Mouse (Mus musculus): Measurements from ENCODE around the gene Trmt112.
A peak's percentile ranks its signal among the peaks of the same experiment; 100 is the strongest.

The Trmt112 gene

DNA sequence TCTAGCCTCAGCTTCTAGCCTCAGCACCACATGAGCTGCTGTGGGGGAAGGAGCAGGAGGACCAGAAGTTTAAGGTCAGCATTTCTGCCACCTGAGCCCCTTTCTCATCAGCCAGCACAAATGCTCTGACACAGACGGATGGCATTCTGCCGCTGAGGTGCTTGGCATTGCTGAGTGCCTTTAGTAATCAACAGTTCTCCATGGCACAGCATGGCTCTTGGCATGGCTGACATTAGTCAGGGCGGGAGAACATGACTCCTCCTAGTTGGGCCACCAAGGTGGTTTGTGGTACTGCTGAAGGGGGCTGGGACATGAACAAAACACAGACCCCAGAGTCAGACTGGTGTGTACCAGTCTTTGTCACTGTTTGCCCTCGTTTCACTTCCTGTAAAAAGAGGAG, 38.7 kb downstream of the Trmt112 start:
- DNase-seq (ENCODE audit: low spot score in 2 of 2), result no peak

- DNase-seq (ENCODE audit: low spot score in 2 of 2), result no peak
Observed at GRCm38 (mm10) chr19:6949532-6949931, 40.0 kb downstream of the Trmt112 start.

DNA sequence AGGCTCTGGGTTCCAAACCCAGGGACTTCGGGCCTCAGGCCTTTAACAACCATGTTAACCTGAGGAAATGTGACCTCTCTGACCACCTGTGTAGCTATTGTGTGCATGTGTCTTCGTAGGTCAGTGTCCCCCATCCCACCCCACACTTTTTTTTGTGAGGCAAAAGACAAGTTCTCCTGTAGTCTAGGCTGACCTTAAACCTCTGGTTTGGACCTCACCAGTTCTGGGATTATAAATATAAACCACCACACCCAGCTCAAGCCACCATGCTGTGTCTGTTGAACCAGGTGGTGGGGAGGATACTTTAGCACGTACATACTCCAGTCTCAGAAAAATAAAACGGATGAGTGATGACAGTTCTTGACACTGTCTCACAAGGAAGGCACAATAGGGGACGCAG, 40.5 kb downstream of the Trmt112 start:
- no peak for DNase-seq (ENCODE audit: low spot score in 2 of 2)

DNA sequence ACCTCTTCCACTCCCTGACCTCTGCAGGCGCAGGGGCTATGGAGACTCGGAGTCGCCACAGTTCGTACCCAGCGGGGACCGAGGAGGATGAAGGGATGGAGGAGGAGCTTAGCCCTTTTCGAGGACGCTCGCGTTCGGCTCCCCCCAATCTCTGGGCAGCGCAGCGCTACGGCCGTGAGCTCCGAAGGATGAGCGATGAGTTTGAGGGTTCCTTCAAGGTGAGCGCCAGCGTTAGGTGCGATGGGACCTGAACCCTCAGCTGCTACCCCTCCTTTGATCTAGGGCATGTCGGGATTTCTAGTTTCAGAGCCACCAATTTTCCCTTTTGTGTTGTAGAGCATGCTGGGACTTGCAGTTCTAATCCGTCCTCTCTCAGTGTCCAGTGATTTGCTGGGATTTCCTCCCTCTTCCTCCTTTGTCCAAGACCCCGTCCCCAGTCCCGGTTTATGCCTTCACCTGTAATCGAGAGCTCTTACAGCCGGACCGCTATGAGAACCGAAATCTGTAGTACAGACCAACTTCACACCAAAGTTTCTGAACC, 41.2 kb downstream of the Trmt112 start:
- peak; percentile 70 to 78 for DNase-seq (ENCODE audit: low spot score in 2 of 2)

DNA sequence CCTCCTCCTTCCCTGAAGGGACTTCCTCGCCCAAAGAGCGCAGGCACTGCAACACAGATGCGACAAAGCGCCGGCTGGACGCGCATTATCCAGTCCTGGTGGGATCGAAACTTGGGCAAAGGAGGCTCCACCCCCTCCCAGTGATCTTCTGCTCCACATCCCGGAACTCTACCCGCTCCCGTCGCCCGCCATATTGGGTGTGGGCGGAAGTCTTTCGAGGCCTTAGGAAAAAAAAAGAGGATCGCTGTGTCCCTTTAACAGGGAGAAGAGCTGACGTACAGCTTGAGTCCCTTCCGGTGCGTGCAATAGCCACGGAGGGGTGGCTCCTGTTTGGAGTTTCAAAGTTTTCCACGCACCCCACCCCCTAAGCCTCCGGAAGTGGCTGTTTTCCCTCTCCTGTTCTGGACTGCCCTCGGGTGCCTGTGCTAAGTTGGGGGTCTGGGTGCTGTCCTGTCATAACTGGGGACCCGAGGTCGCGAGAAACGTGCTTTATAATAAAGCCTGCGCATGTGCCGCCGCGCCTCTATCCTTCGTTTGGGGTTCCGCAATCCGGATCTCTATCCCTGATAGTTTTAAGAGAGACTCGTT, 42.0 kb downstream of the Trmt112 start:
- DNase-seq (ENCODE audit: low spot score in 2 of 2), result peak; percentile 94 to 96

DNA sequence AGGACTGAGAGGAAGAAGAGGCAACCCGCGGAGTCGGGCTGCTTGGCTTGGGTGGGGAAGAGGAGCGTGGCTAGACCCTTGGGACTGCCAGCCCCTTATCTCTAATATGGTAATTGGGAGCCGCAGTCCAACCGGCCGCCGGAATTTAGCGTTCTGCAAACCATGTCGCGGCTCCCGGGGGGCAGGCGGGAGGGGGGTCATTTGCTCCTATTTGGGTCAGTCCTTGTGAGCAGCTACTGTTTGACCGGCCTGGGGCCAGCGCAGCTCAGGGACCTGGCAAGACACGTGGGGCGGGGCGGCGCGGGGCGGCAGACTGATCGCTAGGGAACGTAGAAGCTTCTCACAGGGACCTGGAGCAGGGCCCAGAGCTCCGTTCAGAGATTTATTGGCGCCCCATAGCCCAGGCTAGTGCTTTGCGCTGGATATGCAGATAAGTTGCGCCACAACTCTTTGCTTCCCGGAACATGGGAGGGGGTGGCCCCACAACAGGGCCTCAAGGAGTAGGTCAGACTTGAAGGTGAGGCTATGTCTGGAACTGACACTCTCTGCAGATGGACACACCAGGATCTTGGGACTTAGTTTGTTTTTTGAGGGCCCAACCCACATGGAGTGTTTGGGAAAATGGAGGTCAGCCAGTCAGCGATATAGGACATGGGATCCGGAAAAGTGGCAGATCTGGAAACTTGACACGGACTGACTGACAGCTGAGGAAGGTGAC, 42.7 kb downstream of the Trmt112 start:
- peak in 1 of 2 experiments; percentile 75 for DNase-seq (ENCODE audit: low spot score in 2 of 2)

DNA sequence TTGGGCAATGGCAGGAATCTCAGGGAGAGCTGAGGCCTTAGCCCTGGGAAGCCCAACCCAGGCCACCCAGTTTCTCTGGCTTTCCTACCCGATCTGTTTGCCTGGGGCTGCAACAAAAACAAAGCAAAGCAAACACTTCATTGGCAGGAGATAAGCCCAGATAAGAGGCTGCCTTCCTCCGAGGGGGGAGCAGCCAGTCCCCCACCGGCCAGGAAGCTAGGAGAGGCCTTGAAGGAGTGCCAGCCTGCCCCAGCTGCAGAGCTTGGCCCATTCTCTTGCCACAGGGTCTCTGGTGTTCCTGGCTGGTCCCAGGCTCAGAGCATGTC, 43.2 kb downstream of the Trmt112 start:
- no peak for DNase-seq (ENCODE audit: low spot score in 2 of 2)

- no peak for DNase-seq (ENCODE audit: low spot score in 2 of 2)
Observed at GRCm38 (mm10) chr19:6954046-6954445, 44.5 kb downstream of the Trmt112 start.

GRCm38 (mm10) chr19:6955424-6955823, 45.9 kb downstream of the Trmt112 start:
- no peak for DNase-seq (ENCODE audit: low spot score in 2 of 2)

GRCm38 (mm10) chr19:6956461-6956860, 47.0 kb downstream of the Trmt112 start:
- DNase-seq (ENCODE audit: low spot score in 2 of 2), result no peak
